Mouse (Mus musculus): ENCODE measurements at regions not wholly inside any gene's neighbourhood (a gene's known extent, or its start where the extent isn't known, plus 50 kb on each side); places are given as distances from the start of the nearest gene placed in this dataset.

GRCm38 (mm10) chr2:46464913-46465312, 1347.7 kb upstream of the Zeb2 start:
- H3K27ac ChIP-seq = no peak overlapping the region
- H3K9ac ChIP-seq (replicated peaks) = no peak overlapping the region
- no peak overlapping the region for H3K4me3 ChIP-seq (replicated peaks)
- H3K27me3 ChIP-seq = no peaks in the 10 kb centered on the region
- ATAC-seq = no peak
- 78% methylated on average over 1 of the region's 1 CpGs for WGBS
- no peaks in the 10 kb centered on the region for H3K9me3 ChIP-seq
- H3K36me3 ChIP-seq = no peaks in the 10 kb centered on the region
- H3K4me1 ChIP-seq (replicated peaks) = 0 out of 2 replicates have a peak, but pooled peaks cover 6% of the 10 kb centered on the region
- no peak overlapping the region for H3K4me2 ChIP-seq (replicated peaks)

- H3K9me3 ChIP-seq = no peaks in the 10 kb centered on the region
- H3K4me3 ChIP-seq (replicated peaks) = no peak overlapping the region
- 86% methylated on average over 2 of the region's 2 CpGs for WGBS
- no peaks in the 10 kb centered on the region for H3K27me3 ChIP-seq
- no peak overlapping the region for H3K9ac ChIP-seq (replicated peaks)
- no peak overlapping the region for H3K27ac ChIP-seq
- H3K36me3 ChIP-seq = no peaks in the 10 kb centered on the region
- no peak overlapping the region for H3K4me2 ChIP-seq (replicated peaks)
- no peak for ATAC-seq
- H3K4me1 ChIP-seq (replicated peaks) = 0 out of 2 replicates have a peak, but pooled peaks cover 3% of the 10 kb centered on the region
Observed at GRCm38 (mm10) chr2:46462670-46463069, 1345.5 kb upstream of the Zeb2 start.

DNA sequence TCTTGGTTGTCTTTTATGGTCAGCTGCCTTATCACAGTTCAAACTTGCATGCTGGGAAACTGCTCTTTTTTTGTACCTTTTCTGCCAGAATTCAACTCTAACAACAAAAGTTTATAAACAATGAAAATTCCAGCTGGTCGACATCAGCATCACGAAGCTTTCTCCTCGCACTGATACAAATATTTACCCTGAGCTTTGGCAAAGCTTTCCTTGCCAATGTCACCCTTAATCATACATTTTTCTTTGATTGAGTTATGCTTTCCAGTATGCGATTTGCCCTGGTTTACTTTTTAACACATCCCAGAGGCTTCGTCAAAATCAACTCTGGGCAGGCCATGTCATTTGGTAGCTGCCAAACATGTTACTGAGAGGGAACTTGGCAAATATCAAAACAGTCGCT, 1333.5 kb upstream of the Zeb2 start:
- H3K4me1 ChIP-seq (replicated peaks) = no peaks in the 10 kb centered on the region
- no peaks in the 10 kb centered on the region for H3K9me3 ChIP-seq
- WGBS = 74% methylated on average over 6 of the region's 6 CpGs
- H3K4me2 ChIP-seq (replicated peaks) = no peak overlapping the region
- no peak overlapping the region for H3K27ac ChIP-seq
- H3K36me3 ChIP-seq = no peaks in the 10 kb centered on the region
- no peaks in the 10 kb centered on the region for H3K27me3 ChIP-seq
- no peak for ATAC-seq
- no peak overlapping the region for H3K9ac ChIP-seq (replicated peaks)
- H3K4me3 ChIP-seq (replicated peaks) = no peak overlapping the region

GRCm38 (mm10) chr2:46445306-46445705, 1328.1 kb upstream of the Zeb2 start:
- 0 out of 2 replicates have a peak, but pooled peaks cover 4% of the 10 kb centered on the region for H3K27me3 ChIP-seq
- no peak overlapping the region for H3K9ac ChIP-seq (replicated peaks)
- 67% methylated on average over 3 of the region's 3 CpGs for WGBS
- H3K4me2 ChIP-seq (replicated peaks) = no peak overlapping the region
- no peaks in the 10 kb centered on the region for H3K36me3 ChIP-seq
- H3K4me1 ChIP-seq (replicated peaks) = peaks cover 13% of the 10 kb centered on the region
- no peak for ATAC-seq
- no peak overlapping the region for H3K27ac ChIP-seq
- no peaks in the 10 kb centered on the region for H3K9me3 ChIP-seq
- no peak overlapping the region for H3K4me3 ChIP-seq (replicated peaks)

- H3K9ac ChIP-seq (replicated peaks) = no peak overlapping the region
- H3K9me3 ChIP-seq = no peaks in the 10 kb centered on the region
- no peak overlapping the region for H3K4me3 ChIP-seq (replicated peaks)
- 33% methylated on average over 5 of the region's 5 CpGs for WGBS
- peak; percentile 79 for ATAC-seq
- 0 out of 2 replicates have a peak, but pooled peaks cover 4% of the 10 kb centered on the region for H3K27me3 ChIP-seq
- peaks cover 13% of the 10 kb centered on the region for H3K4me1 ChIP-seq (replicated peaks)
- H3K4me2 ChIP-seq (replicated peaks) = 0 out of 2 replicates have a peak overlapping the region, but pooled peaks have one; percentile 16
- no peaks in the 10 kb centered on the region for H3K36me3 ChIP-seq
- H3K27ac ChIP-seq = no peak overlapping the region
Observed at GRCm38 (mm10) chr2:46443686-46444180, 1326.5 kb upstream of the Zeb2 start.

DNA sequence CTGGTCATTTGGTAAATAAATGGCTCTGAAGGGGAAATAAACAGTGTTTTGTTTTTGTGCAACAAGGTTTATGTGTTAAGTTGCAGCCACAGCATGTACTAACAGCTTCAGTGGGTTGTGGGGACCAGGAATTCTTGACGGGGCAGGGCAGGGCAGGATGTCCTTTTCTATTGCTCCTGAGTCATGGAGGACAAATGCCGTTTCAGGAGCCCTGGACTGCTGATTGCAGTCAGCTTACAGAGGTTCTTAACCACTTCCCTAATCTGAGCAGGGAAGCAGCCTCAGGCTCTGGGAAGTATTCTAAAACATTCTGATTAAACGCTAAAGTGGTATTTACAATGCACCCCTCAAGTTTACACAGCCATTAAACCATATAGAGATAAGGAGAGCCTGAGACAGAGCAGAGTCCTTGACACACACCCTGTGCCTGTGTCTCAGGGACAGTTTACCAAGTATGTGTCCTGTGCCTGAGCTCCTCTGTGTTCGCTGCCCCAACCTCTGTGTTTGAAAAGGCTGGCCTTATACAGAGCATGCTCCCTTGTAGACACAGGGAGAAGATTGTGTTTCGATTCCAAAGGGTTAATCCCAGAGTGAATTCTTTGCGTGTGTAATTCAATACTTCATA, 1326.0 kb upstream of the Zeb2 start:
- WGBS = 63% methylated on average over 6 of the region's 6 CpGs
- no peak overlapping the region for H3K27ac ChIP-seq
- no peaks in the 10 kb centered on the region for H3K36me3 ChIP-seq
- no peak overlapping the region for H3K4me2 ChIP-seq (replicated peaks)
- H3K9me3 ChIP-seq = no peaks in the 10 kb centered on the region
- 0 out of 2 replicates have a peak, but pooled peaks cover 4% of the 10 kb centered on the region for H3K27me3 ChIP-seq
- peak; percentile 74 for ATAC-seq
- no peak overlapping the region for H3K4me3 ChIP-seq (replicated peaks)
- H3K4me1 ChIP-seq (replicated peaks) = peaks cover 13% of the 10 kb centered on the region
- no peak overlapping the region for H3K9ac ChIP-seq (replicated peaks)

GRCm38 (mm10) chr2:46442576-46442975, 1325.4 kb upstream of the Zeb2 start:
- no peak overlapping the region for H3K27ac ChIP-seq
- H3K36me3 ChIP-seq = no peaks in the 10 kb centered on the region
- H3K4me1 ChIP-seq (replicated peaks) = peaks cover 13% of the 10 kb centered on the region
- ATAC-seq = no peak
- WGBS = 87% methylated on average over 6 of the region's 6 CpGs
- no peak overlapping the region for H3K4me2 ChIP-seq (replicated peaks)
- H3K27me3 ChIP-seq = 0 out of 2 replicates have a peak, but pooled peaks cover 4% of the 10 kb centered on the region
- no peak overlapping the region for H3K4me3 ChIP-seq (replicated peaks)
- H3K9ac ChIP-seq (replicated peaks) = no peak overlapping the region
- H3K9me3 ChIP-seq = no peaks in the 10 kb centered on the region

DNA sequence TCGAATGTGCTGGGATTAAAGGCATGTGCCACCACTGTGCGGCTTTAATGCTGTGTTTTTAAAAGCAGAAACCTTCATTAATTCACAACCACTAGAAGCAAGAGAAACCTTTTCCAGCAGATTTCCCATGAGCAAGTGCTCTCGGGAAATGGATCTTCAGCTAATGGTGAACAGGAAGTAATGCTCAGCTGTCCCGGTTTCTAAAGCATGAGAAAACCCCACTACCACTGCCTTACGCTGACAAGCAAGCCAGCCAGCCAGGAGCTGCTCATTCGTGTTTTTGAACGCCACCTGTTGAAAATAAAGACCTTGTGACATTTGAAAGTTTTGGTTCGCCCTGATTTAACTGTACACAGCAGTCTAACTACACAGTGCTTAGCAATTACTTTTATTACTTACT, 1324.7 kb upstream of the Zeb2 start:
- Histone ChIP-seq H3K4me2 (replicated peaks) (no peak overlapping the region), H3K4me1 (replicated peaks) (peaks cover 13% of the 10 kb centered on the region), H3K36me3 (no peaks in the 10 kb centered on the region), H3K9me3 (no peaks in the 10 kb centered on the region), H3K4me3 (replicated peaks) (no peak overlapping the region), H3K9ac (replicated peaks) (no peak overlapping the region), H3K27me3 (0 out of 2 replicates have a peak, but pooled peaks cover 4% of the 10 kb centered on the region), H3K27ac (no peak overlapping the region)
- ATAC-seq = no peak
- 92% methylated on average over 8 of the region's 8 CpGs for WGBS

DNA sequence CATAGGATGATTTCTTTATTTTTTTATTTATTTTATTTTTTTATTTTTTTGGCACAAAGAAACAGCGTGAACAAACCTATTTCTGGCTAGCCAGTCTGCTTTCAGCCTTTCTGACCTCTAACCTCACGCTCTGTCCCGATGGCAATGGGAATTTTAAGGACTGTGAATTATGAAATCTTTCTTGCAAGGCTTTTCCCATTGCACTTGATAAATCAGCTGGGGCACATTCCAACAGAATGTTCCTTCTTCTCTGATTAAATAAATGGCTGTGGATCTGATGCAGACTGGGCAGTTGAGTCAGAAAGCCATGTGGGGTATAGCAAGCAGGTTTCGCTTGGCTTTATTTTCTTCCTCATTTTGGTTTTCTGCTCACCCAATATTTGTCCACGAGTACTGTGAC, 1324.2 kb upstream of the Zeb2 start:
- no peak overlapping the region for H3K9ac ChIP-seq (replicated peaks)
- no peak overlapping the region for H3K4me2 ChIP-seq (replicated peaks)
- no peak overlapping the region for H3K27ac ChIP-seq
- peaks cover 13% of the 10 kb centered on the region for H3K4me1 ChIP-seq (replicated peaks)
- H3K9me3 ChIP-seq = no peaks in the 10 kb centered on the region
- 0 out of 2 replicates have a peak, but pooled peaks cover 4% of the 10 kb centered on the region for H3K27me3 ChIP-seq
- H3K4me3 ChIP-seq (replicated peaks) = no peak overlapping the region
- 93% methylated on average over 5 of the region's 5 CpGs for WGBS
- no peak for ATAC-seq
- H3K36me3 ChIP-seq = no peaks in the 10 kb centered on the region

GRCm38 (mm10) chr2:46440038-46440437, 1322.8 kb upstream of the Zeb2 start:
- no peaks in the 10 kb centered on the region for H3K36me3 ChIP-seq
- peaks cover 13% of the 10 kb centered on the region for H3K4me1 ChIP-seq (replicated peaks)
- ATAC-seq = no peak
- no peak overlapping the region for H3K27ac ChIP-seq
- no peak overlapping the region for H3K4me2 ChIP-seq (replicated peaks)
- H3K9ac ChIP-seq (replicated peaks) = no peak overlapping the region
- no peaks in the 10 kb centered on the region for H3K9me3 ChIP-seq
- H3K4me3 ChIP-seq (replicated peaks) = no peak overlapping the region
- 0 out of 2 replicates have a peak, but pooled peaks cover 4% of the 10 kb centered on the region for H3K27me3 ChIP-seq
- WGBS = 88% methylated on average over 2 of the region's 2 CpGs

- no peak for ATAC-seq
- H3K36me3 ChIP-seq = no peaks in the 10 kb centered on the region
- H3K4me1 ChIP-seq (replicated peaks) = no peaks in the 10 kb centered on the region
- H3K27me3 ChIP-seq = no peaks in the 10 kb centered on the region
- no peaks in the 10 kb centered on the region for H3K9me3 ChIP-seq
- H3K4me3 ChIP-seq (replicated peaks) = no peak overlapping the region
- H3K9ac ChIP-seq (replicated peaks) = no peak overlapping the region
- H3K4me2 ChIP-seq (replicated peaks) = no peak overlapping the region
- no peak overlapping the region for H3K27ac ChIP-seq
- WGBS = 98% methylated on average over 1 of the region's 1 CpGs
Observed at GRCm38 (mm10) chr2:46418281-46418680, 1301.1 kb upstream of the Zeb2 start.

DNA sequence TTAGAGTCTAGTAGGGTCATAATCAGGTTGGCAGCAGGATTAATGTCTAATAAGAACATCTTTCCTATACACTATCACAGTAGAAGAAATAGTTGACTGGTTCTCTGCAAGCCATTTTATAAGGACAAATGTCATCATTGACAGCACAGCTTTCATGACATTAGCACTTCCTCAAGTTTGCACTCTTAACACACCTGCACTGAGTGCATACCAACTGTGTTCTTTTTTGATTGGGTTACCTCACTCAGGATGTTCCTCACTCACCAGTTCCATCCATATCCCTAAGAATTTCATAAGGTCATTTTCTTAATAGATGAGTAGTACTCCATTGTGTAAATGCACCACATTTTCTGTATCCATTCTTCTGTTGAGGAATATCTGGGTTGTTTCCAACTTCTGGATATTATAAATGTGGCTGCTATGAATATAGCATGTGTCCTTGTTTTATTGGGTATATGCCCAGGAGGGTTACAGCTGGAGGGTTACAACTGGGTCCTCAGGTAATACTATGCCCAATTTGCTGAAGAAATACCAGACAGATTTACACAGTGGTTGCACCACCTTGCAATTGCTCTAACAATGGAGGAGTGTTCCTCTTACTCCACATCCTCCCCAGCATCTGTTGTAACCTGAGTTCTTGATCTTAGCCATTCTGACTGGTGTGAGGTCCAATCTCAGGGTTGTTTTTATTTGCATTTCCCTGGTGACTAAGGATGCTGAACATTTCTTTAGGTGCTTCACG, 1285.3 kb upstream of the Zeb2 start:
- no peak overlapping the region for H3K4me3 ChIP-seq (replicated peaks)
- 93% methylated on average over 1 of the region's 1 CpGs for WGBS

More for the DNA sequence above, 1285.3 kb upstream of the Zeb2 start:
- H3K36me3 ChIP-seq = no peaks in the 10 kb centered on the region
- H3K4me2 ChIP-seq (replicated peaks) = no peak overlapping the region
- no peaks in the 10 kb centered on the region for H3K4me1 ChIP-seq (replicated peaks)
- H3K9ac ChIP-seq (replicated peaks) = no peak overlapping the region
- no peaks in the 10 kb centered on the region for H3K27me3 ChIP-seq
- H3K27ac ChIP-seq = no peak overlapping the region
- ATAC-seq = no peak
- H3K9me3 ChIP-seq = no peaks in the 10 kb centered on the region

All from midbrain, embryonic 13.5 days (tissue).